Mouse (Mus musculus) lung, adult 2 months (tissue): ENCODE data around the gene BC067074.

Experiments
- CTCF ChIP-seq: fragments of 200-500 bp; IDR thresholded peaks from 2 replicates; pipeline ENCODE4 v1.5.1; 2011; ENCODE audit warnings: mild to moderate bottlenecking, low read length, control low read depth; ENCODE audit not compliant: insufficient read depth
- POLR2A ChIP-seq: fragments of 200-500 bp; IDR thresholded peaks from 2 replicates; pipeline ENCODE4 v1.6.1; 2011; ENCODE audit warnings: low read depth, mild to moderate bottlenecking, control low read depth, low read length, borderline replicate concordance; ENCODE audit errors: extremely low read depth

GRCm38 (mm10) chr13:113319588-113319987 lies 26.6 kb downstream of the BC067074 start:
- TF ChIP-seq CTCF (no peak), POLR2A (no peak)
